Mouse (Mus musculus) MEL (cell line): Measurements from ENCODE around the gene Bdkrb1. TPM values are rescaled to one million over a fixed set of nuclear protein-coding genes. Genes with fewer than 3 reads are reported as not detected.

Experiments
- DNase-seq: peaks from one replicate; pipeline ENCODE4 v3.0.0; 2011; ENCODE audit warnings: low read depth, low spot score
- H3K27ac ChIP-seq: 2 replicates; pipeline ENCODE4 v1.5.1; 2012; ENCODE audit warnings: low read depth, mild to moderate bottlenecking, control low read depth, low read length, moderate library complexity; ENCODE audit not compliant: control insufficient read depth
- H3K27me3 ChIP-seq, 2 experiments: fragments of 150-350 bp in 1 of 2; sonication (generic) in 1 of 2; 2 replicates each; pipeline ENCODE4 v1.6.1; 2012; ENCODE audit warnings: low read length in 2 of 2, mild to moderate bottlenecking in 2 of 2, improper control_type of control experiment in 1 of 2, moderate library complexity in 1 of 2; ENCODE audit not compliant: insufficient read depth in 2 of 2, control insufficient read depth in 1 of 2
- H3K36me3 ChIP-seq, 2 experiments: 2 replicates each; pipeline ENCODE4 v1.6.1; 2012 to 2014; ENCODE audit warnings: low read length in 2 of 2, improper control_type of control experiment in 1 of 2, inconsistent platforms in 1 of 2, mild to moderate bottlenecking in 1 of 2; ENCODE audit not compliant: insufficient read depth in 2 of 2, control insufficient read depth in 1 of 2
- H3K4me1 ChIP-seq, 2 experiments: fragments of 150-350 bp in 1 of 2; sonication (generic) in 1 of 2; 2 replicates each; pipeline ENCODE4 v1.6.1; 2012; ENCODE audit warnings: low read length in 2 of 2, improper control_type of control experiment in 1 of 2, mild to moderate bottlenecking in 1 of 2; ENCODE audit not compliant: insufficient read depth in 2 of 2, control insufficient read depth in 1 of 2
- H3K4me3 ChIP-seq, 2 experiments: fragments of 150-350 bp in 1 of 2; sonication (generic) in 1 of 2; 2 replicates each; pipeline ENCODE4 v1.5.1; 2012; ENCODE audit warnings: low read depth in 2 of 2, low read length in 2 of 2, mild to moderate bottlenecking in 2 of 2, moderate library complexity in 2 of 2, control low read depth in 1 of 2, improper control_type of control experiment in 1 of 2; ENCODE audit not compliant: control insufficient read depth in 1 of 2, insufficient read depth in 1 of 2
- H3K79me2 ChIP-seq: 2 replicates; pipeline ENCODE4 v1.6.1; 2012; ENCODE audit warnings: mild to moderate bottlenecking, low read length, moderate library complexity; ENCODE audit not compliant: control insufficient read depth, poor library complexity, insufficient read depth
- H3K9ac ChIP-seq: 2 replicates; pipeline ENCODE4 v1.6.1; 2012; ENCODE audit warnings: low read depth, mild to moderate bottlenecking, control low read depth, low read length, moderate library complexity; ENCODE audit not compliant: control insufficient read depth, poor library complexity, severe bottlenecking
- H3K9me3 ChIP-seq: fragments of 150-350 bp; sonication (generic); replicated peaks from 2 replicates; pipeline ENCODE4 v1.6.1; 2012; ENCODE audit warnings: mild to moderate bottlenecking, low read length, improper control_type of control experiment, moderate library complexity; ENCODE audit not compliant: insufficient read depth
- ETS1 ChIP-seq: IDR thresholded peaks from 2 replicates; pipeline ENCODE4 v1.6.1; 2012; ENCODE audit warnings: low read depth, mild to moderate bottlenecking, inconsistent platforms, low read length, improper control_type of control experiment, moderate library complexity
- HCFC1 ChIP-seq: IDR thresholded peaks from 2 replicates; pipeline ENCODE4 v1.6.1; 2012; ENCODE audit warnings: low read depth, mild to moderate bottlenecking, inconsistent platforms, low read length, improper control_type of control experiment, moderate library complexity
- JUND ChIP-seq: IDR thresholded peaks from 2 replicates; pipeline ENCODE4 v1.6.1; 2011; ENCODE audit warnings: low read depth, mild to moderate bottlenecking, improper control_type of control experiment, low read length
- KAT2A ChIP-seq: conservative IDR thresholded peaks from 2 replicates; pipeline ENCODE4 v1.6.1; 2012; ENCODE audit warnings: low read depth, low read length, improper control_type of control experiment, inconsistent platforms
- MAFK ChIP-seq: IDR thresholded peaks from 2 replicates; pipeline ENCODE4 v1.6.1; 2011; ENCODE audit warnings: low read depth, mild to moderate bottlenecking, low read length, improper control_type of control experiment, borderline replicate concordance
- MAZ ChIP-seq: IDR thresholded peaks from 2 replicates; pipeline ENCODE4 v1.6.1; 2012; ENCODE audit warnings: low read depth, mild to moderate bottlenecking, inconsistent platforms, low read length, improper control_type of control experiment
- MXI1 ChIP-seq: IDR thresholded peaks from 2 replicates; pipeline ENCODE4 v1.6.1; 2011; ENCODE audit warnings: mild to moderate bottlenecking, low read depth, low read length, improper control_type of control experiment
- MYB ChIP-seq: IDR thresholded peaks from 2 replicates; pipeline ENCODE4 v1.6.1; 2011; ENCODE audit warnings: mild to moderate bottlenecking, low read depth, low read length, improper control_type of control experiment
- MYC ChIP-seq: IDR thresholded peaks from 2 replicates; pipeline ENCODE4 v1.6.1; 2011; ENCODE audit warnings: low read depth, mild to moderate bottlenecking, low read length, improper control_type of control experiment, moderate library complexity
- NRF1 ChIP-seq: IDR thresholded peaks from 2 replicates; pipeline ENCODE4 v1.6.1; 2014; ENCODE audit warnings: low read depth, mild to moderate bottlenecking, inconsistent platforms, low read length, improper control_type of control experiment, moderate library complexity; ENCODE audit not compliant: poor library complexity, insufficient read depth, severe bottlenecking
- POLR2A ChIP-seq, 2 experiments: IDR thresholded peaks; 2 replicates each; pipeline ENCODE4 v1.6.1; 2011 to 2012; ENCODE audit warnings: low read length in 2 of 2, mild to moderate bottlenecking in 2 of 2, control low read depth in 1 of 2, improper control_type of control experiment in 1 of 2, low read depth in 1 of 2, moderate library complexity in 1 of 2; ENCODE audit not compliant: control insufficient read depth in 1 of 2, insufficient read depth in 1 of 2, poor library complexity in 1 of 2
- POLR2AphosphoS2 ChIP-seq: IDR thresholded peaks from 2 replicates; pipeline ENCODE4 v1.6.1; 2011; ENCODE audit warnings: low read length, improper control_type of control experiment
- POLR2AphosphoS5 ChIP-seq: IDR thresholded peaks from 2 replicates; pipeline ENCODE4 v1.6.1; 2012; ENCODE audit warnings: low read depth, borderline replicate concordance, mild to moderate bottlenecking, inconsistent platforms, low read length, moderate library complexity, mixed read lengths
- RCOR1 ChIP-seq: IDR thresholded peaks from 2 replicates; pipeline ENCODE4 v1.6.1; 2012; ENCODE audit warnings: low read depth, mild to moderate bottlenecking, inconsistent platforms, low read length, improper control_type of control experiment
- SIN3A ChIP-seq: IDR thresholded peaks from 2 replicates; pipeline ENCODE4 v1.6.1; 2012; ENCODE audit warnings: low read length, improper control_type of control experiment, inconsistent platforms
- SMC3 ChIP-seq: IDR thresholded peaks from 2 replicates; pipeline ENCODE4 v1.6.1; 2011; ENCODE audit warnings: low read depth, low read length, improper control_type of control experiment
- TCF12 ChIP-seq: IDR thresholded peaks from 2 replicates; pipeline ENCODE4 v1.6.1; 2014; ENCODE audit warnings: low read depth, mild to moderate bottlenecking, inconsistent platforms, low read length, improper control_type of control experiment, moderate library complexity
- UBTF ChIP-seq: IDR thresholded peaks from 2 replicates; pipeline ENCODE4 v1.6.1; 2012; ENCODE audit warnings: low read depth, mild to moderate bottlenecking, inconsistent platforms, low read length, improper control_type of control experiment, moderate library complexity, borderline replicate concordance; ENCODE audit not compliant: insufficient read depth
- USF1 ChIP-seq: IDR thresholded peaks from 2 replicates; pipeline ENCODE4 v1.6.1; 2014; ENCODE audit warnings: low read depth, mild to moderate bottlenecking, inconsistent platforms, low read length, improper control_type of control experiment, moderate library complexity
- USF2 ChIP-seq, 2 experiments: IDR thresholded peaks; 2 replicates each; pipeline ENCODE4 v1.6.1; 2011 to 2012; ENCODE audit warnings: improper control_type of control experiment in 2 of 2, low read length in 2 of 2, borderline replicate concordance in 1 of 2, inconsistent platforms in 1 of 2, low read depth in 1 of 2, mild to moderate bottlenecking in 1 of 2; ENCODE audit not compliant: insufficient read depth in 1 of 2
- ZC3H11A ChIP-seq: IDR thresholded peaks from 2 replicates; pipeline ENCODE4 v1.6.1; 2012; ENCODE audit warnings: low read depth, mild to moderate bottlenecking, inconsistent platforms, low read length, improper control_type of control experiment
- ZKSCAN1 ChIP-seq: IDR thresholded peaks from 2 replicates; pipeline ENCODE4 v1.6.1; 2012; ENCODE audit warnings: low read depth, mild to moderate bottlenecking, inconsistent platforms, low read length, improper control_type of control experiment, moderate library complexity
- ZMIZ1 ChIP-seq: IDR thresholded peaks from 2 replicates; pipeline ENCODE4 v1.6.1; 2012; ENCODE audit warnings: low read depth, mild to moderate bottlenecking, inconsistent platforms, low read length, improper control_type of control experiment, moderate library complexity
- polyA plus RNA-seq, 2 experiments: library from polyadenylated mRNA; stranded (reverse) in 1 of 2; unstranded in 1 of 2; fragments of >175 nt in 1 of 2; fragments of >200 nt in 1 of 2; gene quantifications; 2 replicates each; pipeline versions ENCODE4 v1.2.1 to v1.2.4; 2012; ENCODE audit warnings: low replicate concordance in 2 of 2, low read depth in 1 of 2; ENCODE audit not compliant: insufficient read length in 2 of 2, insufficient read depth in 1 of 2, missing spikeins in 1 of 2
- total RNA-seq: library from RNA; depleted of rRNA; stranded (reverse); fragments of 300-350 nt; gene quantifications from 2 replicates; pipeline ENCODE4 v1.2.3, GENCODE M21; 2012

Gene Bdkrb1
- total and polyA plus RNA-seq, 3 experiments = 0.13 TPM; not detected in 2

DNA sequence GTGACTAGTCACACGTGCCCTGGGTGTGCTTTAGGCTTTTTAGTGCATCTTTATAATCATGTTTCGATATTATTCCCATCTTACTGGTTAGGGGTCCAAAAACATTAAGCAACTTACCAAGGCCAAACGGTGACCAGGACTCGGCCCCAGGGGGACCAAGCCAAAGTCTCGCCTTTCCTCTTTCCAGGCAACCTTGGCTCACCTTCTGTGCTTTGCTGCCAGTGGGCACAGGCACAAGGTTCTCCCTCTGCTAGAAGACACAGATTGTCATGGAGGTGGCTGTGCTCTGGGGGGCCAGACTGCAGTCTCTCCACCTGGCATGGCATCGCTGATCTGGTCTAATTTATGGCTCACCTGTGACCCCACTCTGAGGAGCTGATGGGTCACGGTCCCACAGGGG lies 12.1 kb upstream of the Bdkrb1 start:
- no peak for DNase-seq
- H3K9me3 ChIP-seq = no peaks in the 10 kb centered on the region
- no peaks in the 10 kb centered on the region for H3K4me1 ChIP-seq
- H3K27ac ChIP-seq = no peak overlapping the region
- H3K9ac ChIP-seq = no peak overlapping the region
- H3K27me3 ChIP-seq = no peaks in the 10 kb centered on the region
- TF ChIP-seq JUND (no peak), POLR2AphosphoS5 (no peak), UBTF (no peak), POLR2A (IDR thresholded peaks at IDR 0.05; ENCODE audit: control insufficient read depth in 1 of 2, insufficient read depth in 1 of 2, low read depth in 1 of 2, low read length in 2 of 2, poor library complexity in 1 of 2) (no peak), SIN3A (no peak)
- H3K4me3 ChIP-seq = no peak overlapping the region
- H3K36me3 ChIP-seq = no peaks in the 10 kb centered on the region
- H3K79me2 ChIP-seq = no peaks in the 10 kb centered on the region

DNA sequence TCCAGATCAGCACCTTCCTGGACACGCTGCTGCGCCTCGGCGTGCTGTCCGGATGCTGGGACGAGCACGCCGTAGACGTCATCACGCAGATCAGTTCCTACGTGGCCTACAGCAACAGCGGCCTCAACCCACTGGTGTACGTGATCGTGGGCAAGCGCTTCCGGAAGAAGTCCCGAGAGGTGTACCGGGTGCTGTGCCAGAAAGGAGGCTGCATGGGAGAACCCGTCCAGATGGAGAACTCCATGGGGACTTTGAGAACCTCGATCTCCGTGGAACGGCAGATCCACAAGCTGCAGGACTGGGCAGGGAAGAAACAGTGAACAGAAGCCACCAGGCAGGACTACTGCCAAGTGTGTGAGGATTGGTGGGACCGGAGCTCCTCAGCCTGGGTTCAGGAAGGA lies 10.5 kb upstream of the Bdkrb1 start:
- no peaks in the 10 kb centered on the region for H3K79me2 ChIP-seq
- H3K36me3 ChIP-seq = no peaks in the 10 kb centered on the region
- DNase-seq = no peak
- H3K27ac ChIP-seq = no peak overlapping the region
- no peak overlapping the region for H3K4me3 ChIP-seq
- no peaks in the 10 kb centered on the region for H3K27me3 ChIP-seq
- no peak for TF ChIP-seq NRF1
- no peak for TF ChIP-seq MAFK
- TF ChIP-seq, all 39 proteins: peak for 0
- H3K9ac ChIP-seq = no peak overlapping the region
- no peaks in the 10 kb centered on the region for H3K9me3 ChIP-seq
- no peaks in the 10 kb centered on the region for H3K4me1 ChIP-seq

GRCm38 (mm10) chr12:105593471-105593870 lies 9.4 kb upstream of the Bdkrb1 start:
- Histone ChIP-seq H3K9ac (no peak overlapping the region), H3K27ac (no peak overlapping the region), H3K27me3 (no peaks in the 10 kb centered on the region), H3K9me3 (no peaks in the 10 kb centered on the region), H3K4me1 (peaks cover 0 to 4% of the 10 kb centered on the region in 2 experiments; a peak in 1 of 4 replicates), H3K79me2 (no peaks in the 10 kb centered on the region), H3K36me3 (no peaks in the 10 kb centered on the region), H3K4me3 (no peak overlapping the region)
- DNase-seq = no peak
- no peak for TF ChIP-seq USF2 (IDR thresholded peaks at IDR 0.05; ENCODE audit: borderline replicate concordance in 1 of 2, insufficient read depth in 1 of 2, low read depth in 1 of 2, low read length in 2 of 2)
- TF ChIP-seq ZKSCAN1 = no peak
- no peak for TF ChIP-seq ETS1
- TF ChIP-seq TCF12 = no peak
- TF ChIP-seq KAT2A = no peak
- TF ChIP-seq ZC3H11A = no peak
- TF ChIP-seq MAFK = no peak
- TF ChIP-seq SMC3 = no peak
- TF ChIP-seq MXI1 = no peak
- no peak for TF ChIP-seq POLR2AphosphoS2
- TF ChIP-seq MYB = no peak
- no peak for TF ChIP-seq RCOR1
- TF ChIP-seq MYC = no peak
- TF ChIP-seq SIN3A = no peak
- no peak for TF ChIP-seq ZMIZ1
- TF ChIP-seq HCFC1 = no peak
- TF ChIP-seq NRF1 = no peak
- no peak for TF ChIP-seq USF1
- TF ChIP-seq MAZ = no peak
